Mouse (Mus musculus) ES-E14 (cell line): ENCODE data around the gene Tmem106c.

Experiments
- HCFC1 ChIP-seq: IDR thresholded peaks from 2 replicates; pipeline ENCODE4 v1.6.1; 2012; ENCODE audit warnings: low read length, inconsistent platforms, borderline replicate concordance; ENCODE audit not compliant: insufficient read depth
- ZNF384 ChIP-seq: IDR thresholded peaks from 2 replicates; pipeline ENCODE4 v1.6.1; 2012; ENCODE audit warnings: low read depth, low read length, inconsistent platforms

DNA sequence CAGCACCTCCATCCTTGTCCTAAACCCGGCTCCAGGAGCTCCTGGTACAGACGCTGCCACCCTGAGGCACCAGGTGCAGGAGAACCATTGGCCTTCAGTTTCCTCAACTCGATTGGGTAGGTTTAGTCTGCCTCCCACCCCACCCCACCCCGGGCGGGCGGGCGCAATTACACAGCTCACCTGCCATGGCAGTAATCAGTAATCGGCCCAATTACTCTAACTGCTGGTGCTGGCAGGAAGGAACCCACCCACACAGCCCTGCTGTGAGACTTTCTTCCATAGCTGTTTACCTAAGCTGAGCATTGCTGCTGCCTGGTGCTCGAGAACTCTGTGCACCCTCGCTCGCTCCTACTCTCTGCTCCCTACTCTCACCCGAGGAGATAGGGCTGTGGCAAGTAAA, 31.6 kb upstream of the Tmem106c start:
- TF ChIP-seq HCFC1 (no peak), ZNF384 (no peak)
